Mouse (Mus musculus) liver, embryonic 13.5 days (tissue): ENCODE results near the gene Mgst3. TPM values are rescaled to one million over a fixed set of nuclear protein-coding genes. Genes with fewer than 3 reads are reported as not detected.

ENCODE experiments used
- ATAC-seq: fragments of 200-750 bp; cut with Nextera tagmentation; 2 replicates; pipeline ENCODE4 v1.8.0; 2017; ENCODE audit warnings: low read depth, mild to moderate bottlenecking, moderate number of reproducible peaks, moderate library complexity
- DNase-seq: peaks from one replicate; pipeline ENCODE4 v3.0.0; 2022
- H3K27ac ChIP-seq: fragments of 300-500 bp; sonication (generic); 2 replicates; pipeline ENCODE4 v1.5.1; 2015; ENCODE audit warnings: moderate library complexity, mild to moderate bottlenecking, inconsistent platforms
- H3K27me3 ChIP-seq: fragments of 300-500 bp; sonication (generic); 2 replicates; pipeline ENCODE4 v1.6.1; 2015; ENCODE audit warnings: mild to moderate bottlenecking, inconsistent platforms
- H3K36me3 ChIP-seq: fragments of 300-500 bp; sonication (generic); 2 replicates; pipeline ENCODE4 v1.6.1; 2015; ENCODE audit warnings: mild to moderate bottlenecking, inconsistent platforms
- H3K4me1 ChIP-seq: fragments of 300-500 bp; sonication (generic); replicated peaks from 2 replicates; pipeline ENCODE4 v1.6.1; 2015; ENCODE audit warnings: inconsistent platforms
- H3K4me2 ChIP-seq: fragments of 300-500 bp; sonication (generic); 2 replicates; pipeline ENCODE4 v1.6.1; 2015; ENCODE audit warnings: inconsistent platforms, mild to moderate bottlenecking, moderate library complexity
- H3K4me3 ChIP-seq: fragments of 300-500 bp; sonication (generic); replicated peaks from 2 replicates; pipeline ENCODE4 v1.5.1; 2015; ENCODE audit warnings: mild to moderate bottlenecking, inconsistent platforms
- H3K9ac ChIP-seq: fragments of 300-500 bp; sonication (generic); 2 replicates; pipeline ENCODE4 v1.6.1; 2015; ENCODE audit warnings: mild to moderate bottlenecking, inconsistent platforms
- H3K9me3 ChIP-seq: fragments of 300-500 bp; sonication (generic); replicated peaks from 2 replicates; pipeline ENCODE4 v1.6.1; 2016; ENCODE audit warnings: inconsistent platforms
- WGBS: fragments of 180-500 bp; shearing (Covaris S2); methylation state at CpG from one replicate; pipeline ENCODE4 v1.1.7; 2015; ENCODE audit not compliant: insufficient replicate concordance; 5-methylcytosine and 5-hydroxymethylcytosine counted together
- polyA plus RNA-seq: library from polyadenylated mRNA; unstranded; fragments of >200 nt; fragmentation: Nextera tagmentation; extraction: Ambion mirVana; gene quantifications from 2 replicates; pipeline ENCODE4 v1.2.1, GENCODE M21; 2015

Mgst3 gene
- polyA plus RNA-seq, 1 experiment from 2014 or later = 409 TPM

DNA sequence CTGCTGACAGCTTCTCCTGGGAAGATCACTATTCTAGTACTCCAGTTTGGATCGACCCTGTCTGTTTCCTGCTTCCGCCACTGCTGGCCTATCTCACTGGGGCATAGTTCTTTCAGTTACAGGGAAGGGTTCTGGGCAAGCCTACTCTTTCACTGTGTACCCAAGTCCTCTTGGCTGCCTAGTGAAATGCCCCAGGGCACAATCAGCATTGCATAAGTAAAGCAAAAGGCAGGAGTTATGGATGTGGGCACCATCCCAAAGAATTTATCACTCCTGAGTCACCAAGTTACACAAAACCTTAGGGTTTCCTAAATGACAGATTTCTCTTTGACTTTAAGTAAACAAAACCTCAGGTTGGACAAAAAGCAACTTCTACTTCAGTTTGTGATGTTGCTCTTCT, 6.3 kb downstream of the Mgst3 start:
- ATAC-seq (no peak), DNase-seq (no peak)
- Histone ChIP-seq H3K36me3 (peaks cover 55% of the 10 kb centered on the region), H3K27ac (peak overlapping the region; percentile 100), H3K9me3 (no peaks in the 10 kb centered on the region), H3K9ac (peak overlapping the region; percentile 87), H3K4me2 (peak overlapping the region; percentile 78), H3K4me3 (peak overlapping the region; percentile 18), H3K4me1 (peaks cover 92% of the 10 kb centered on the region), H3K27me3 (no peaks in the 10 kb centered on the region)
- 54% methylated on average over 2 of the region's 2 CpGs for WGBS

DNA sequence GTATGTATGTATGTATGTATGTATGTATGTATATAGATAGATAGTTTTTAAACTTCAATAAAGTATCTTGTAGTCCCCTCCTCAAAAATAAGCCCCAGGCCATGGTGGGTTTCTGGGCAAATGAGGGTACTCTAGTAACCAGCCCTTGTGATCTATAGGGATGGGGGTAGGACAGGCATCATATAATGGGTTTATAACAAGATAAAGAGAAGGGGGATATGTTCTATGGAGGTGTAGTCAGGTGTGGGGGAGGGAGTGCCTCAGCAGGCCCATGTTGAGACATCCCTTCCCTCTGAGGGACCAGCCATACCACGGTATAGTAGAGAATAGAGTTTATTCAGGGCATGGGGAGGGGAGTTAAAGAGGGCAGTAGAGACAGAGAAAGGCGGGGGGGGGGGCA, 7.2 kb downstream of the Mgst3 start:
- ATAC-seq (no peak), DNase-seq (no peak)
- H3K4me2 ChIP-seq = peak overlapping the region; percentile 78
- H3K27me3 ChIP-seq = no peaks in the 10 kb centered on the region
- peak overlapping the region; percentile 87 for H3K9ac ChIP-seq
- peaks cover 99% of the 10 kb centered on the region for H3K4me1 ChIP-seq
- peak overlapping the region; percentile 100 for H3K27ac ChIP-seq
- WGBS = 45% methylated on average over 1 of the region's 2 CpGs
- no peaks in the 10 kb centered on the region for H3K9me3 ChIP-seq
- H3K4me3 ChIP-seq = no peak overlapping the region
- peaks cover 61% of the 10 kb centered on the region for H3K36me3 ChIP-seq

GRCm38 (mm10) chr1:167385636-167386035, 8.0 kb downstream of the Mgst3 start:
- H3K27me3 ChIP-seq = no peaks in the 10 kb centered on the region
- no peaks in the 10 kb centered on the region for H3K9me3 ChIP-seq
- DNase-seq (no peak), ATAC-seq (no peak)
- H3K9ac ChIP-seq = peak overlapping the region; percentile 74
- WGBS = 67% methylated on average over 5 of the region's 5 CpGs
- 0 out of 2 replicates have a peak overlapping the region, but pooled peaks have one; percentile 4 for H3K4me3 ChIP-seq
- H3K4me1 ChIP-seq = peaks cover 99% of the 10 kb centered on the region
- H3K36me3 ChIP-seq = peaks cover 60% of the 10 kb centered on the region
- peak overlapping the region; percentile 70 for H3K4me2 ChIP-seq
- peak overlapping the region; percentile 100 for H3K27ac ChIP-seq

- ATAC-seq = no peak
- H3K4me3 ChIP-seq = peak overlapping the region; percentile 30; the same call in 1 of the 2 replicates
- H3K36me3 ChIP-seq = peaks cover 60% of the 10 kb centered on the region
- peak overlapping the region; percentile 74 for H3K9ac ChIP-seq
- no peak for DNase-seq
- H3K9me3 ChIP-seq = no peaks in the 10 kb centered on the region
- H3K4me1 ChIP-seq = peaks cover 99% of the 10 kb centered on the region
- H3K27ac ChIP-seq = peak overlapping the region; percentile 100
- peak overlapping the region; percentile 70 for H3K4me2 ChIP-seq
- 84% methylated on average over 2 of the region's 2 CpGs for WGBS
- H3K27me3 ChIP-seq = no peaks in the 10 kb centered on the region
These were observed 8.4 kb downstream of the Mgst3 start for GRCm38 (mm10) chr1:167385211-167385610.

GRCm38 (mm10) chr1:167384156-167384555, 9.5 kb downstream of the Mgst3 start:
- DNase-seq (peak; percentile 89), ATAC-seq (peak; percentile 99)
- peak overlapping the region; percentile 70 for H3K4me2 ChIP-seq
- H3K4me3 ChIP-seq = peak overlapping the region; percentile 40
- no peaks in the 10 kb centered on the region for H3K27me3 ChIP-seq
- H3K27ac ChIP-seq = peak overlapping the region; percentile 100
- peaks cover 60% of the 10 kb centered on the region for H3K36me3 ChIP-seq
- no peaks in the 10 kb centered on the region for H3K9me3 ChIP-seq
- 15% methylated on average over 3 of the region's 3 CpGs for WGBS
- peak overlapping the region; percentile 74 for H3K9ac ChIP-seq
- peaks cover 99% of the 10 kb centered on the region for H3K4me1 ChIP-seq

- Histone ChIP-seq H3K9ac (peak overlapping the region; percentile 71), H3K4me1 (peaks cover 99% of the 10 kb centered on the region), H3K27me3 (no peaks in the 10 kb centered on the region), H3K9me3 (no peaks in the 10 kb centered on the region), H3K4me3 (peak overlapping the region; percentile 40), H3K4me2 (peak overlapping the region; percentile 70), H3K36me3 (peaks cover 60% of the 10 kb centered on the region), H3K27ac (peak overlapping the region; percentile 100)
- no peak for ATAC-seq
- no peak for DNase-seq
- whole genome bisulfite sequencing = 63% methylated on average over 5 of the region's 5 CpGs
These were observed 10.5 kb downstream of the Mgst3 start for GRCm38 (mm10) chr1:167383178-167383577.

DNA sequence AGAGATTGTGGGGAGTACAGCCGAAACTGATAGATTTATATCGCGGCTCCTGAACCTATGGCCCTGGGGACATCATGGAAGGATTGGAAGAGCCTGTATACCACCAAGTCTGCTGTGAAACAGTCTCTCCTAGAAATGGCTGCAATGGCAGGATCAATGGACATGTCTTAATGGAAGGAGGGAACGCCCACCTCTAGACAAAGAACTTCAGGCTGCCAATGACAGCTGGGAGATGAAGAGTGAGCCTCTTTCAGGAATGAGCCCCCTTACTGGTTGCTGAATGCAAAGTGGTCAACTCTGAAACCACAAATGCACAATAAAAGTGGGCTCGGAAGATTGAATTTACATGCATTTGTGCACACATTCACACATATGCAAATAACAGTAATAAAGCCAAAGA, 10.9 kb downstream of the Mgst3 start:
- ATAC-seq (no peak), DNase-seq (no peak)
- peak overlapping the region; percentile 40 for H3K4me3 ChIP-seq
- no peaks in the 10 kb centered on the region for H3K27me3 ChIP-seq
- H3K36me3 ChIP-seq = peaks cover 60% of the 10 kb centered on the region
- WGBS = 60% methylated on average over 5 of the region's 5 CpGs
- H3K9me3 ChIP-seq = no peaks in the 10 kb centered on the region
- peak overlapping the region; percentile 71 for H3K9ac ChIP-seq
- peak overlapping the region; percentile 70 for H3K4me2 ChIP-seq
- peaks cover 99% of the 10 kb centered on the region for H3K4me1 ChIP-seq
- peak overlapping the region; percentile 100 for H3K27ac ChIP-seq

DNA sequence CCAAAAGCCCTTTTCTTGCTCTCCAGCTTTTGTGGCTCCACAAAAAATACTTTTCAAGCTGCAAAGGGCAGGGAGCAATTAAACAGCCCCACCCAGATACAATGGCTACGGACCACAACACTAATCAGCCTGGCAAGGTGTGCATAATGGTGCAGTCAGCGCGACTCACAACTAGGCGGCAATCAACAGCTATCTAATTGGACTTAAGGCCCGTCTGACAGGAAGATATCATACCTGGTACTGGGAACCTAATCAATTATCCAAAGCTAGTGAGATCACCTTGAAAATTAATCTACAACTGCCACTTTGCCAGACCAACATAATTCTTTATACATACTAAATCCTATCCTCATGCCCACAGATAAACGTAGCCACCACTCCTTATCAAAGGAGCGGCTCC, 11.3 kb downstream of the Mgst3 start:
- peak overlapping the region; percentile 100 for H3K27ac ChIP-seq
- no peaks in the 10 kb centered on the region for H3K27me3 ChIP-seq
- H3K36me3 ChIP-seq = peaks cover 61% of the 10 kb centered on the region
- ATAC-seq = no peak
- WGBS = 36% methylated on average over 7 of the region's 7 CpGs
- DNase-seq = no peak
- H3K9me3 ChIP-seq = no peaks in the 10 kb centered on the region
- H3K4me3 ChIP-seq = peak overlapping the region; percentile 40; the same call in 1 of the 2 replicates
- H3K4me2 ChIP-seq = peak overlapping the region; percentile 70
- peak overlapping the region; percentile 71 for H3K9ac ChIP-seq
- peaks cover 99% of the 10 kb centered on the region for H3K4me1 ChIP-seq

DNA sequence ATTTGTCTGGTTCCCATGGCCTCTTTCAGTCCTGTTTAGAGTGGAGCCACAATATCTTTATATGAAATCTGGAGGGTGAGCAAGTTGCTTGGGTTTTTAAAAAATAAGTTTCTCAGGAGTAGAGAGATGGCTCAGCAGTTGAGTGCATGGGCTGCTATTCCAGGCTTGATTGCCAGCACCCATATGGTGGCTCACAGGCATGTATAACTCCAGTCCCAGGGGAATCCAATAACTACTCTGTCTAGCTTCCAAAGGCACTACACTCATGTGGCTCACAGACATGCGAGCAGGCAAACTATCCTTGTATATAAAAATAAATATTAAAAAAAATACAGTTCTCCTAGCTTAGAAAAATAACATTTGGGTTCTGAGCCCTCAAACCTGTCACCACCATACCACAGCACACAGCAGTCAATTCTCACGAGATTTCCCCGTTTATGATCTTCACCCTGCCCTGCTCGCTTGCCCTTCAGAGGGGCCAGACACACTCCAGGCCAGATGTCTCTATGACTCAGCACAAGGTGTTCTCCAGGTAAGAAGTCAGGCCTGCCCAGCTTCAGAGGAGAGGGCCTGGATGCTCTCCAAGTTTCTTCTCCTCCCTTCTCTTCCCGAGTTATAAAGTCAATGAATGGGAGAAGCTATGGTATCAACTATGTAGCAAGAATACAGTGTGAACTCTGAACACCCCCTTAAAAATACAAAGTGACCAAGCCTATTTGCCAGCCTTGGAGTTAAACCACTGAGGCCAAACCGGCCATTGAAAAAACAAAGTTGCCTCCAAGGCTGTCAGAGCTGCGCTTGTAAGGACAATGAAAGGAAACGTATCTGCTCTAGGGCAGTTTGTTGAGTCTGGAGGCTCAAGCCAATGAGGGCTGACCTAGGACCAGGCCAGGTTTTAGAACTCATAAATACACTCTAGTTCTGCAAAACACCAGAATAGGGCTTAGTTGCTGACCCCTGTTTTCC, 12.3 kb downstream of the Mgst3 start:
- Histone ChIP-seq H3K4me1 (peaks cover 97% of the 10 kb centered on the region), H3K4me3 (no peak overlapping the region), H3K9ac (peak overlapping the region; percentile 71), H3K36me3 (peaks cover 67% of the 10 kb centered on the region), H3K27ac (peak overlapping the region; percentile 100), H3K4me2 (peak overlapping the region; percentile 70), H3K27me3 (no peaks in the 10 kb centered on the region), H3K9me3 (no peaks in the 10 kb centered on the region)
- ATAC-seq = no peak
- 79% methylated on average over 8 of the region's 8 CpGs for WGBS
- DNase-seq = no peak

DNA sequence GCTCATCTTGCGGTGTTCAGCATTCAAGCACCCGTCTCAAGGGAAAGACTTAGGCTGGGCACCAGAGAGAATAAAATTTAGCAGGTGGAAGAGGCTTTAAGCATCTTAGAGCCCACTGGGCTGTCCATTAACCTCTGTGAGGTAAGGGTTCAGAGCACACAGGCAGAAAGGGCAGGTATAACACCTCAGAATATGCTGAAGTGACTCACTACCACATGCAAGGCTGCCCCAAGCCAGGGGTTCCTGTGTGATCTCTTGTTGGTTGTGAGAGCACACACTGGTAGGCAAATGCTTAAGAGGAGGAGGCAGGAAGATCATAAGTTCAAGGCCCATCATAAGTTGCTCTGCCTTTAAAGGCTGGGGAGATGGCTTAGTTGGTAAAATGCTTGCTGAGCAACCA, 13.4 kb downstream of the Mgst3 start:
- Histone ChIP-seq H3K9me3 (no peaks in the 10 kb centered on the region), H3K36me3 (peaks cover 78% of the 10 kb centered on the region), H3K4me2 (no peak overlapping the region), H3K27ac (peak overlapping the region; percentile 100), H3K4me3 (no peak overlapping the region), H3K4me1 (peaks cover 97% of the 10 kb centered on the region), H3K9ac (peak overlapping the region; percentile 24; the same call in 1 of the 2 replicates), H3K27me3 (no peaks in the 10 kb centered on the region)
- 95% methylated on average over 2 of the region's 2 CpGs for WGBS
- ATAC-seq = no peak
- DNase-seq = no peak

- H3K4me1 ChIP-seq = peaks cover 97% of the 10 kb centered on the region
- WGBS = 86% methylated on average over 5 of the region's 5 CpGs
- no peaks in the 10 kb centered on the region for H3K27me3 ChIP-seq
- no peak overlapping the region for H3K4me2 ChIP-seq
- no peak overlapping the region for H3K4me3 ChIP-seq
- peak overlapping the region; percentile 24; the same call in 1 of the 2 replicates for H3K9ac ChIP-seq
- H3K27ac ChIP-seq = peak overlapping the region; percentile 100; the same call in 1 of the 2 replicates
- no peak for DNase-seq
- ATAC-seq = no peak
- no peaks in the 10 kb centered on the region for H3K9me3 ChIP-seq
- peaks cover 83% of the 10 kb centered on the region for H3K36me3 ChIP-seq
These were observed 13.9 kb downstream of the Mgst3 start for GRCm38 (mm10) chr1:167379751-167380150.
